Mouse (Mus musculus) liver, embryonic 15.5 days (tissue): ENCODE results near the gene Cacna2d1. TPM values are rescaled to one million over a fixed set of nuclear protein-coding genes. Genes with fewer than 3 reads are reported as not detected.

Experiments used
- ATAC-seq: fragments of 200-750 bp; cut with Nextera tagmentation; 2 replicates; pipeline ENCODE4 v1.8.0; 2017; ENCODE audit warnings: moderate number of reproducible peaks, mild to moderate bottlenecking, moderate library complexity; ENCODE audit not compliant: insufficient read depth
- H3K27ac ChIP-seq: fragments of 300-500 bp; sonication (generic); replicated peaks from 2 replicates; pipeline ENCODE4 v1.5.1; 2015; ENCODE audit warnings: mild to moderate bottlenecking, inconsistent platforms
- H3K27me3 ChIP-seq: fragments of 300-500 bp; sonication (generic); 2 replicates; pipeline ENCODE4 v1.6.1; 2015; ENCODE audit warnings: mild to moderate bottlenecking, inconsistent platforms
- H3K36me3 ChIP-seq: fragments of 300-500 bp; sonication (generic); replicated peaks from 2 replicates; pipeline ENCODE4 v1.6.1; 2015; ENCODE audit warnings: moderate library complexity, mild to moderate bottlenecking, inconsistent platforms
- H3K4me1 ChIP-seq: fragments of 300-500 bp; sonication (generic); replicated peaks from 2 replicates; pipeline ENCODE4 v1.6.1; 2015; ENCODE audit warnings: inconsistent platforms
- H3K4me2 ChIP-seq: fragments of 300-500 bp; sonication (generic); 2 replicates; pipeline ENCODE4 v1.6.1; 2015; ENCODE audit warnings: moderate library complexity, mild to moderate bottlenecking, inconsistent platforms
- H3K4me3 ChIP-seq: fragments of 300-500 bp; sonication (generic); replicated peaks from 2 replicates; pipeline ENCODE4 v1.5.1; 2015; ENCODE audit warnings: mild to moderate bottlenecking, inconsistent platforms
- H3K9ac ChIP-seq: fragments of 300-500 bp; sonication (generic); 2 replicates; pipeline ENCODE4 v1.6.1; 2015; ENCODE audit warnings: moderate library complexity, mild to moderate bottlenecking, inconsistent platforms
- H3K9me3 ChIP-seq: fragments of 300-500 bp; sonication (generic); replicated peaks from 2 replicates; pipeline ENCODE4 v1.6.1; 2016; ENCODE audit warnings: inconsistent platforms
- WGBS: fragments of 180-500 bp; shearing (Covaris S2); methylation state at CpG from one replicate; pipeline ENCODE4 v1.1.7; 2015; ENCODE audit warnings: mixed read lengths; ENCODE audit not compliant: insufficient replicate concordance; 5-methylcytosine and 5-hydroxymethylcytosine counted together
- polyA plus RNA-seq: library from polyadenylated mRNA; unstranded; fragments of >200 nt; fragmentation: Nextera tagmentation; extraction: Ambion mirVana; gene quantifications from 2 replicates; pipeline ENCODE4 v1.2.1, GENCODE M21; 2015

Gene Cacna2d1
- 0.44 and 0.53 TPM in 2 replicates for polyA plus RNA-seq

- H3K27ac ChIP-seq = no peak within 1 kb of the TSS
- no peak for ATAC-seq
- peak within 1 kb of the TSS; percentile 60 for H3K4me2 ChIP-seq
These were observed at the start of gene Cacna2d1 for GRCm38 (mm10) chr5:15934376-15935233. TSS of gene Cacna2d1 (plus strand) at chr5:15934691.

GRCm38 (mm10) chr5:15895098-15895497 lies 39.4 kb upstream of the Cacna2d1 start:
- Histone ChIP-seq H3K27me3 (no peaks in the 10 kb centered on the region), H3K4me1 (no peaks in the 10 kb centered on the region), H3K9me3 (no peaks in the 10 kb centered on the region), H3K9ac (no peak overlapping the region), H3K27ac (no peak overlapping the region), H3K36me3 (no peaks in the 10 kb centered on the region), H3K4me2 (no peak overlapping the region), H3K4me3 (no peak overlapping the region)
- WGBS = 28% methylated on average over 2 of the region's 2 CpGs
- ATAC-seq = no peak

More at GRCm38 (mm10) chr5:15934376-15935233, at the start of gene Cacna2d1:
- Histone ChIP-seq H3K4me3 (peak within 1 kb of the TSS; percentile 43), H3K36me3 (no peaks in the 10 kb centered on the region), H3K9me3 (no peaks in the 10 kb centered on the region), H3K27me3 (peaks cover 46% of the 10 kb centered on the region), H3K4me1 (no peaks in the 10 kb centered on the region), H3K9ac (no peak within 1 kb of the TSS)
- 1% methylated on average over 98 of the region's 120 CpGs for WGBS

GRCm38 (mm10) chr5:15896706-15897105 lies 37.8 kb upstream of the Cacna2d1 start:
- WGBS = 55% methylated on average over 3 of the region's 3 CpGs
- H3K27me3 ChIP-seq = no peaks in the 10 kb centered on the region
- H3K27ac ChIP-seq = no peak overlapping the region
- H3K4me3 ChIP-seq = no peak overlapping the region
- H3K4me1 ChIP-seq = no peaks in the 10 kb centered on the region
- no peak overlapping the region for H3K4me2 ChIP-seq
- no peaks in the 10 kb centered on the region for H3K36me3 ChIP-seq
- ATAC-seq = no peak
- H3K9me3 ChIP-seq = no peaks in the 10 kb centered on the region
- H3K9ac ChIP-seq = no peak overlapping the region

GRCm38 (mm10) chr5:15906446-15906845 lies 28.0 kb upstream of the Cacna2d1 start:
- H3K4me1 ChIP-seq = no peaks in the 10 kb centered on the region
- WGBS = 70% methylated on average over 3 of the region's 3 CpGs
- ATAC-seq = no peak
- H3K4me2 ChIP-seq = no peak overlapping the region
- no peaks in the 10 kb centered on the region for H3K36me3 ChIP-seq
- no peak overlapping the region for H3K9ac ChIP-seq
- no peaks in the 10 kb centered on the region for H3K9me3 ChIP-seq
- H3K27ac ChIP-seq = no peak overlapping the region
- no peaks in the 10 kb centered on the region for H3K27me3 ChIP-seq
- no peak overlapping the region for H3K4me3 ChIP-seq

GRCm38 (mm10) chr5:15914931-15915330 lies 19.6 kb upstream of the Cacna2d1 start:
- Histone ChIP-seq H3K27me3 (no peaks in the 10 kb centered on the region), H3K27ac (no peak overlapping the region), H3K4me3 (no peak overlapping the region), H3K4me2 (no peak overlapping the region), H3K4me1 (no peaks in the 10 kb centered on the region), H3K9ac (no peak overlapping the region), H3K9me3 (no peaks in the 10 kb centered on the region), H3K36me3 (no peaks in the 10 kb centered on the region)
- no peak for ATAC-seq
- 43% methylated on average over 1 of the region's 1 CpGs for WGBS

GRCm38 (mm10) chr5:15928506-15928905 lies 6.0 kb upstream of the Cacna2d1 start:
- 45% methylated on average over 6 of the region's 6 CpGs for WGBS
- H3K4me1 ChIP-seq = no peaks in the 10 kb centered on the region
- no peak overlapping the region for H3K27ac ChIP-seq
- ATAC-seq = no peak
- peaks cover 15% of the 10 kb centered on the region for H3K27me3 ChIP-seq
- no peaks in the 10 kb centered on the region for H3K36me3 ChIP-seq
- no peak overlapping the region for H3K4me2 ChIP-seq
- H3K9ac ChIP-seq = no peak overlapping the region
- H3K9me3 ChIP-seq = no peaks in the 10 kb centered on the region
- no peak overlapping the region for H3K4me3 ChIP-seq

- Histone ChIP-seq H3K4me3 (no peak overlapping the region), H3K27me3 (peaks cover 46% of the 10 kb centered on the region), H3K27ac (no peak overlapping the region), H3K36me3 (no peaks in the 10 kb centered on the region), H3K9me3 (no peaks in the 10 kb centered on the region), H3K4me2 (no peak overlapping the region), H3K9ac (no peak overlapping the region), H3K4me1 (no peaks in the 10 kb centered on the region)
- no peak for ATAC-seq
- WGBS = 11% methylated on average over 6 of the region's 6 CpGs
These were observed 1.5 kb upstream of the Cacna2d1 start for GRCm38 (mm10) chr5:15933017-15933416.

GRCm38 (mm10) chr5:15933581-15934375 lies 713 bp upstream of the Cacna2d1 start:
- Histone ChIP-seq H3K4me2 (peak overlapping the region; percentile 60), H3K4me3 (peak overlapping the region; percentile 43), H3K4me1 (no peaks in the 10 kb centered on the region), H3K27me3 (peaks cover 46% of the 10 kb centered on the region), H3K9me3 (no peaks in the 10 kb centered on the region), H3K9ac (no peak overlapping the region), H3K36me3 (no peaks in the 10 kb centered on the region), H3K27ac (no peak overlapping the region)
- WGBS = 9% methylated on average over 17 of the region's 17 CpGs
- no peak for ATAC-seq

- no peak for ATAC-seq
- Histone ChIP-seq H3K4me2 (peak overlapping the region; percentile 60), H3K36me3 (no peaks in the 10 kb centered on the region), H3K9me3 (no peaks in the 10 kb centered on the region), H3K9ac (no peak overlapping the region), H3K4me1 (no peaks in the 10 kb centered on the region), H3K27me3 (peaks cover 46% of the 10 kb centered on the region), H3K27ac (no peak overlapping the region), H3K4me3 (peak overlapping the region; percentile 43)
- WGBS = 3% methylated on average over 27 of the region's 27 CpGs
These were observed 790 bp downstream of the Cacna2d1 start for GRCm38 (mm10) chr5:15935234-15935728.

GRCm38 (mm10) chr5:15935831-15936710 lies 1.6 kb downstream of the Cacna2d1 start:
- Histone ChIP-seq H3K4me3 (no peak overlapping the region), H3K36me3 (no peaks in the 10 kb centered on the region), H3K4me1 (no peaks in the 10 kb centered on the region), H3K27ac (no peak overlapping the region), H3K9ac (no peak overlapping the region), H3K9me3 (no peaks in the 10 kb centered on the region), H3K27me3 (peaks cover 41% of the 10 kb centered on the region), H3K4me2 (no peak overlapping the region)
- ATAC-seq = no peak
- WGBS = 31% methylated on average over 14 of the region's 14 CpGs
